In the genomic region with DNA sequence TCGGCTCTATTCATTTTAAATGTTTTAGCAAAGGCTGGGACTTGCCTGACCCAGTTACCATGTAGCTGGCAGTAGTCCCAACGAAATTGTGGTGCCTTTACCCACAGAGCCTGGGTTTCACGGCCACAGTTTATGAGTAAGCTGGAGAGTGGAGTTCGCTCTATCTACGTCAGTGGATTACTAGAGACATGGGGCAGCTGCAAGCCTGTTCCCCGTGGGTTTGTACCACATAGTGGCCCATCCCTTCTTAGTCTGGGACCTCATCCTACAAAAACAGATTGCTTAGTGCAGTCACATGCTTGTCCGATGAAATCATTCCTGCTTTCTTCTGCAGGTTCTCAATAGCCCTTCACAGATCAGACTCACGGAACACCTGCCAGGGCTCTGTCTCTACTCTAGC, we compare ENCODE assay signal across 9 mouse cellular contexts.
DNase-seq lines count a peak whose midpoint lies in the region; ATAC-seq and TF ChIP-seq lines count a peak whose summit lies in the region.
"Had no signal": no experiment of that assay in that cellular context is flagged by ENCODE, and none has a peak within 500 bp of the region (broad histone marks: within the 10 kb centered on the region; RNA-seq: fewer than 3 reads in every experiment).

No protein-coding gene starts in this region.

- WGBS in neural tube, embryonic 15.5 days, result 90% methylated on average over 8 of the region's 8 CpGs

- no peak overlapping the region for H3K27ac ChIP-seq in left cerebral cortex, adult 2 months
- no peak overlapping the region for H3K27ac ChIP-seq in neural tube, embryonic 15.5 days (replicated peaks)

- no peaks in the 10 kb centered on the region for H3K36me3 ChIP-seq in neural tube, embryonic 15.5 days

- intact Hi-C loops in left cerebral cortex, adult 2 months (cut with DNase I), result no loop called here

- no peak overlapping the region for H3K4me2 ChIP-seq in neural tube, embryonic 15.5 days

- no peaks in the 10 kb centered on the region for H3K27me3 ChIP-seq in neural tube, embryonic 15.5 days (replicated peaks)
- H3K27me3 ChIP-seq: megakaryocyte, embryonic 14.5 days had no signal

- no peak overlapping the region for H3K9ac ChIP-seq in neural tube, embryonic 15.5 days (replicated peaks)

- ATAC-seq in neural tube, embryonic 15.5 days (ENCODE audit: low FRiP score), result no peak

- H3K4me1 ChIP-seq in neural tube, embryonic 15.5 days, result no peaks in the 10 kb centered on the region
- H3K4me1 ChIP-seq: megakaryocyte, embryonic 14.5 days had no signal

- no peak for TF ChIP-seq CTCF in left cerebral cortex, adult 2 months (IDR thresholded peaks at IDR 0.05)

- H3K4me3 ChIP-seq in left cerebral cortex, adult 2 months, result no peak overlapping the region
- no peak overlapping the region for H3K4me3 ChIP-seq in neural tube, embryonic 15.5 days (replicated peaks)
- H3K4me3 ChIP-seq: megakaryocyte, embryonic 14.5 days had no signal

- DNase-seq in gastrocnemius, adult 18-20 months (ENCODE audit: low spot score), result peak; percentile 56
- DNase-seq in gastrocnemius, postnatal 10 days, result no peak
- DNase-seq in 3T3-L1 (ENCODE audit: low read depth, low spot score), result peak; percentile 52
- peak; percentile 2 for DNase-seq in fat pad, adult 2 months (ENCODE audit: extremely low read depth, low read depth, low spot score)
- DNase-seq in heart, postnatal 4 days, result peak; percentile 38
- no peak for DNase-seq in left cerebral cortex, adult 2 months (ENCODE audit: extremely low spot score in 1 of 2, low spot score in 2 of 2)
- DNase-seq in cerebellum, postnatal 14 days, result no peak

- no peaks in the 10 kb centered on the region for H3K9me3 ChIP-seq in neural tube, embryonic 15.5 days (replicated peaks)

Comparison
In these comparisons a context has a peak if more than half of its experiments do, and no peak if none do; other contexts are left out.
1. DNase-seq: peak in gastrocnemius, adult 18-20 months (single experiment), 3T3-L1 (single experiment), fat pad, adult 2 months (single experiment) and heart, postnatal 4 days (single experiment); none in gastrocnemius, postnatal 10 days (single experiment), left cerebral cortex, adult 2 months (0 of 2) and cerebellum, postnatal 14 days (0 of 2).